Mouse (Mus musculus) limb, embryonic 13.5 days (tissue): ENCODE measurements around the gene Tnfaip8l1. TPM values are rescaled to one million over a fixed set of nuclear protein-coding genes. Genes with fewer than 3 reads are reported as not detected.
A peak's percentile ranks its signal among the peaks of the same experiment; 100 is the strongest.

ENCODE experiments used
- ATAC-seq: fragments of 200-750 bp; cut with Nextera tagmentation; 2 replicates; pipeline ENCODE4 v1.8.0; 2017; ENCODE audit warnings: low read depth, moderate number of reproducible peaks, moderate TSS enrichment; ENCODE audit not compliant: low FRiP score
- H3K27ac ChIP-seq: fragments of 300-500 bp; sonication (generic); 2 replicates; pipeline ENCODE4 v1.5.1; 2015; ENCODE audit warnings: inconsistent platforms, mild to moderate bottlenecking, moderate library complexity
- H3K27me3 ChIP-seq: fragments of 300-500 bp; sonication (generic); 2 replicates; pipeline ENCODE4 v1.6.1; 2015; ENCODE audit warnings: mild to moderate bottlenecking, inconsistent platforms
- H3K36me3 ChIP-seq: fragments of 300-500 bp; sonication (generic); 2 replicates; pipeline ENCODE4 v1.6.1; 2015; ENCODE audit warnings: inconsistent platforms, mild to moderate bottlenecking, moderate library complexity
- H3K4me1 ChIP-seq: fragments of 300-500 bp; sonication (generic); 2 replicates; pipeline ENCODE4 v1.6.1; 2015; ENCODE audit warnings: inconsistent platforms
- H3K4me2 ChIP-seq: fragments of 300-500 bp; sonication (generic); replicated peaks from 2 replicates; pipeline ENCODE4 v1.6.1; 2015; ENCODE audit warnings: inconsistent platforms, mild to moderate bottlenecking, moderate library complexity
- H3K4me3 ChIP-seq: fragments of 300-500 bp; sonication (generic); 2 replicates; pipeline ENCODE4 v1.5.1; 2015; ENCODE audit warnings: moderate library complexity, mild to moderate bottlenecking, inconsistent platforms
- H3K9ac ChIP-seq: fragments of 300-500 bp; sonication (generic); 2 replicates; pipeline ENCODE4 v1.6.1; 2015; ENCODE audit warnings: mild to moderate bottlenecking, inconsistent platforms
- H3K9me3 ChIP-seq: fragments of 300-500 bp; sonication (generic); 2 replicates; pipeline ENCODE4 v1.6.1; 2016; ENCODE audit warnings: inconsistent platforms
- WGBS: fragments of 180-500 bp; shearing (Covaris S2); methylation state at CpG from one replicate; pipeline ENCODE4 v1.1.7; 2015; 5-methylcytosine and 5-hydroxymethylcytosine counted together
- polyA plus RNA-seq: library from polyadenylated mRNA; unstranded; fragments of >200 nt; fragmentation: Nextera tagmentation; extraction: Ambion mirVana; gene quantifications from 2 replicates; pipeline ENCODE4 v1.2.1, GENCODE M21; 2015

Gene Tnfaip8l1
- polyA plus RNA-seq, 1 experiment from 2014 or later, result 11.3 TPM

GRCm38 (mm10) chr17:56141702-56142605 lies 20.3 kb upstream of the Tnfaip8l1 start:
- no peak overlapping the region for H3K27ac ChIP-seq
- WGBS, result under 1% methylated on average over 44 of the region's 47 CpGs

GRCm38 (mm10) chr17:56144546-56144945 lies 17.7 kb upstream of the Tnfaip8l1 start:
- WGBS, result 61% methylated on average over 9 of the region's 9 CpGs

More at GRCm38 (mm10) chr17:56141702-56142605, 20.3 kb upstream of the Tnfaip8l1 start:
- H3K9me3 ChIP-seq, result no peaks in the 10 kb centered on the region
- no peaks in the 10 kb centered on the region for H3K36me3 ChIP-seq
- peaks cover 35% of the 10 kb centered on the region for H3K4me1 ChIP-seq
- peak; percentile 45 for ATAC-seq
- peak overlapping the region; percentile 45 for H3K4me3 ChIP-seq
- H3K4me2 ChIP-seq, result peak overlapping the region; percentile 75
- H3K27me3 ChIP-seq, result peaks cover 100% of the 10 kb centered on the region
- H3K9ac ChIP-seq, result peak overlapping the region; percentile 53

GRCm38 (mm10) chr17:56146131-56146530 lies 16.1 kb upstream of the Tnfaip8l1 start:
- H3K4me3 ChIP-seq, result no peak overlapping the region
- peaks cover 33% of the 10 kb centered on the region for H3K4me1 ChIP-seq
- ATAC-seq, result no peak
- no peak overlapping the region for H3K27ac ChIP-seq
- peaks cover 100% of the 10 kb centered on the region for H3K27me3 ChIP-seq
- peak overlapping the region; percentile 19; the same call in 1 of the 2 replicates for H3K9ac ChIP-seq
- no peaks in the 10 kb centered on the region for H3K9me3 ChIP-seq
- no peak overlapping the region for H3K4me2 ChIP-seq
- 12% methylated on average over 9 of the region's 9 CpGs for WGBS
- no peaks in the 10 kb centered on the region for H3K36me3 ChIP-seq

More at GRCm38 (mm10) chr17:56144546-56144945, 17.7 kb upstream of the Tnfaip8l1 start:
- Histone ChIP-seq H3K4me3 (no peak overlapping the region), H3K27ac (no peak overlapping the region), H3K36me3 (no peaks in the 10 kb centered on the region), H3K4me1 (peaks cover 36% of the 10 kb centered on the region), H3K4me2 (no peak overlapping the region), H3K9me3 (no peaks in the 10 kb centered on the region), H3K27me3 (peaks cover 100% of the 10 kb centered on the region), H3K9ac (no peak overlapping the region)
- no peak for ATAC-seq

GRCm38 (mm10) chr17:56147420-56147819 lies 14.9 kb upstream of the Tnfaip8l1 start:
- H3K27ac ChIP-seq, result no peak overlapping the region
- peaks cover 96% of the 10 kb centered on the region for H3K27me3 ChIP-seq
- H3K9me3 ChIP-seq, result no peaks in the 10 kb centered on the region
- ATAC-seq, result peak; percentile 38; the same call in 1 of the 2 replicates
- H3K4me3 ChIP-seq, result no peak overlapping the region
- H3K4me1 ChIP-seq, result peaks cover 20% of the 10 kb centered on the region
- H3K9ac ChIP-seq, result no peak overlapping the region
- no peak overlapping the region for H3K4me2 ChIP-seq
- 47% methylated on average over 12 of the region's 12 CpGs for WGBS
- H3K36me3 ChIP-seq, result no peaks in the 10 kb centered on the region

GRCm38 (mm10) chr17:56148280-56148679 lies 14.0 kb upstream of the Tnfaip8l1 start:
- H3K36me3 ChIP-seq, result no peaks in the 10 kb centered on the region
- no peaks in the 10 kb centered on the region for H3K9me3 ChIP-seq
- H3K9ac ChIP-seq, result no peak overlapping the region
- peak overlapping the region; percentile 51 for H3K4me2 ChIP-seq
- no peak overlapping the region for H3K27ac ChIP-seq
- H3K4me3 ChIP-seq, result peak overlapping the region; percentile 28
- H3K4me1 ChIP-seq, result peaks cover 18% of the 10 kb centered on the region
- ATAC-seq, result no peak
- 18% methylated on average over 9 of the region's 9 CpGs for WGBS
- peaks cover 93% of the 10 kb centered on the region for H3K27me3 ChIP-seq

GRCm38 (mm10) chr17:56148790-56149618 lies 13.3 kb upstream of the Tnfaip8l1 start:
- peaks cover 93% of the 10 kb centered on the region for H3K27me3 ChIP-seq
- no peaks in the 10 kb centered on the region for H3K36me3 ChIP-seq
- peaks cover 25% of the 10 kb centered on the region for H3K4me1 ChIP-seq
- H3K4me3 ChIP-seq, result peak overlapping the region; percentile 28
- peak overlapping the region; percentile 54 for H3K9ac ChIP-seq
- no peaks in the 10 kb centered on the region for H3K9me3 ChIP-seq
- WGBS, result 3% methylated on average over 30 of the region's 30 CpGs
- peak; percentile 26; the same call in 1 of the 2 replicates for ATAC-seq
- H3K27ac ChIP-seq, result no peak overlapping the region
- H3K4me2 ChIP-seq, result peak overlapping the region; percentile 51

GRCm38 (mm10) chr17:56149897-56150296 lies 12.4 kb upstream of the Tnfaip8l1 start:
- H3K36me3 ChIP-seq, result no peaks in the 10 kb centered on the region
- H3K4me3 ChIP-seq, result no peak overlapping the region
- H3K4me1 ChIP-seq, result peaks cover 25% of the 10 kb centered on the region
- no peak for ATAC-seq
- H3K27ac ChIP-seq, result no peak overlapping the region
- H3K4me2 ChIP-seq, result no peak overlapping the region
- peaks cover 92% of the 10 kb centered on the region for H3K27me3 ChIP-seq
- H3K9ac ChIP-seq, result no peak overlapping the region
- H3K9me3 ChIP-seq, result no peaks in the 10 kb centered on the region
- 42% methylated on average over 2 of the region's 2 CpGs for WGBS

- H3K27ac ChIP-seq, result no peak overlapping the region
- ATAC-seq, result peak; percentile 53; the same call in 1 of the 2 replicates
- no peak overlapping the region for H3K4me3 ChIP-seq
- no peaks in the 10 kb centered on the region for H3K9me3 ChIP-seq
- 32% methylated on average over 9 of the region's 9 CpGs for WGBS
- H3K27me3 ChIP-seq, result peaks cover 92% of the 10 kb centered on the region
- no peak overlapping the region for H3K4me2 ChIP-seq
- peaks cover 15% of the 10 kb centered on the region for H3K4me1 ChIP-seq
- H3K9ac ChIP-seq, result no peak overlapping the region
- no peaks in the 10 kb centered on the region for H3K36me3 ChIP-seq
Measured at GRCm38 (mm10) chr17:56153643-56154042, 8.6 kb upstream of the Tnfaip8l1 start.

- H3K9ac ChIP-seq, result no peak overlapping the region
- H3K4me2 ChIP-seq, result no peak overlapping the region
- peaks cover 61% of the 10 kb centered on the region for H3K27me3 ChIP-seq
- ATAC-seq, result no peak
- no peak overlapping the region for H3K27ac ChIP-seq
- H3K4me3 ChIP-seq, result no peak overlapping the region
- WGBS, result 2% methylated on average over 9 of the region's 9 CpGs
- H3K4me1 ChIP-seq, result peaks cover 21% of the 10 kb centered on the region
- no peaks in the 10 kb centered on the region for H3K9me3 ChIP-seq
- no peaks in the 10 kb centered on the region for H3K36me3 ChIP-seq
Measured at GRCm38 (mm10) chr17:56159729-56160128, 2.5 kb upstream of the Tnfaip8l1 start.

- peaks cover 23% of the 10 kb centered on the region for H3K27me3 ChIP-seq
- no peak for ATAC-seq
- H3K4me3 ChIP-seq, result no peak overlapping the region
- H3K9me3 ChIP-seq, result no peaks in the 10 kb centered on the region
- H3K9ac ChIP-seq, result peak overlapping the region; percentile 63; the same call in 1 of the 2 replicates
- WGBS, result 73% methylated on average over 6 of the region's 6 CpGs
- peak overlapping the region; percentile 85 for H3K4me2 ChIP-seq
- no peaks in the 10 kb centered on the region for H3K36me3 ChIP-seq
- H3K27ac ChIP-seq, result no peak overlapping the region
- peaks cover 21% of the 10 kb centered on the region for H3K4me1 ChIP-seq
Measured at GRCm38 (mm10) chr17:56163523-56164102, 1.3 kb downstream of the Tnfaip8l1 start.

- WGBS, result 77% methylated on average over 3 of the region's 3 CpGs
- Histone ChIP-seq H3K9me3 (no peaks in the 10 kb centered on the region), H3K27ac (no peak overlapping the region), H3K4me2 (no peak overlapping the region), H3K36me3 (no peaks in the 10 kb centered on the region), H3K27me3 (peaks cover 16% of the 10 kb centered on the region), H3K9ac (no peak overlapping the region), H3K4me1 (peaks cover 21% of the 10 kb centered on the region), H3K4me3 (no peak overlapping the region)
- no peak for ATAC-seq
Measured at GRCm38 (mm10) chr17:56164510-56164909, 2.2 kb downstream of the Tnfaip8l1 start.
